Mouse (Mus musculus) lung, adult 2 months (tissue): Measurements from ENCODE around the gene Wdr66. TPM values are rescaled to one million over a fixed set of nuclear protein-coding genes. Genes with fewer than 3 reads are reported as not detected.

ENCODE experiments used
- DNase-seq: peaks from one replicate; pipeline ENCODE4 v3.0.0; 2022
- H3K4me1 ChIP-seq: fragments of 200-500 bp; 2 replicates; pipeline ENCODE4 v1.6.1; 2011; ENCODE audit warnings: low read length; ENCODE audit not compliant: control insufficient read depth, insufficient read depth
- H3K4me3 ChIP-seq: fragments of 200-500 bp; replicated peaks from 2 replicates; pipeline ENCODE3; 2011; ENCODE audit warnings: low read depth, mild to moderate bottlenecking, control low read depth, low read length; ENCODE audit errors: extremely low read depth
- CTCF ChIP-seq: fragments of 200-500 bp; IDR thresholded peaks from 2 replicates; pipeline ENCODE4 v1.5.1; 2011; ENCODE audit warnings: mild to moderate bottlenecking, low read length, control low read depth; ENCODE audit not compliant: insufficient read depth
- POLR2A ChIP-seq: fragments of 200-500 bp; IDR thresholded peaks from 2 replicates; pipeline ENCODE4 v1.6.1; 2011; ENCODE audit warnings: low read depth, mild to moderate bottlenecking, control low read depth, low read length, borderline replicate concordance; ENCODE audit errors: extremely low read depth
- WGBS: fragments of 180-500 bp; shearing (Covaris S2); methylation state at CpG from one replicate; pipeline ENCODE4 v1.1.7; 2018; 5-methylcytosine and 5-hydroxymethylcytosine counted together
- polyA plus RNA-seq: library from polyadenylated mRNA; depleted of rRNA; stranded (reverse); fragments of >200 nt; gene quantifications from 2 replicates; pipeline ENCODE4 v1.2.3, GENCODE M21; 2012

Gene Wdr66
- polyA plus RNA-seq, 1 experiment, result 9.1 TPM

- DNase-seq, result no peak
- no peak overlapping the region for H3K4me3 ChIP-seq
- 81% methylated on average over 28 of the region's 28 CpGs for WGBS
- no peaks in the 10 kb centered on the region for H3K4me1 ChIP-seq
- no peak for TF ChIP-seq POLR2A
- no peak for TF ChIP-seq CTCF
Observed at GRCm38 (mm10) chr5:123268477-123269474, 16.9 kb downstream of the Wdr66 start.

DNA sequence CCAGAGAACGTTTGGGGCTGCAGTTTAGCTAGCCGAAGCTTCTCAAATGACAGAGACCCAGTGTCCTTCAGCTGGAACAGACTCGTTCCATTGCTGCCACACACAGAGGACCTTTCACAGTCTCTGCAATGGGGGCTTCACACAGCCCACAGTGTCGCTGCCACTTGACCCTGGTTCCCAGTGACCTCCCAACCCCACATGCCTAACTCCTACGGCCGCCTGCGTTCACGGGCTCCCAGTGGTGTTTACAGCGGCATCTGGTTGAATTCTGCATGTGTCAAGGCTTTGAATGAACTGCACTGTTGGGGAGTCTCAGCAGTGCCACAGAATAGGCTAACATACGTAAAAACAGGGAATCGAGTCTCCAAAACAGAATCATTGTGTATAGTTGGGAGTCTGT is 19.0 kb downstream of the Wdr66 start:
- H3K4me1 ChIP-seq, result no peaks in the 10 kb centered on the region
- TF ChIP-seq CTCF (no peak), POLR2A (no peak)
- no peak for DNase-seq
- no peak overlapping the region for H3K4me3 ChIP-seq
- 69% methylated on average over 11 of the region's 11 CpGs for WGBS

DNA sequence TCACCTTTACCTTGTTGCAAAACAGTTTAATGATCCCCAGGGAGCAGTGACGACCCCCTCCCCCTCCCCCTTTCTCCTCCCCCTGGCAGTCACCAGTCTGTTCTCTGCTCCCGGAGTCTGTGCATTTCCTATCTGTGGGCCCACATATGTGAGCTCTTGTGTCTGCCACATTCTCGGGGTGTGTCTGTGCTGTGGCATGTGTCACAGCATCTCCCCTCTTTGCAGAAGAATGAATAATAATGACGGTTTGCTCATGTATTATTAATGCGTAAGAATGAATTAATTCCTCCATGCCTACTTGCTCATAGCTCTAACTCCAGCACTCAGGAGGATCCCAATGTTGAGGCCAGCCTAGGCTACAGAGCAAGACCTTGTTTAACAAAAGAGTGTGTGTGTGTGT is 21.0 kb downstream of the Wdr66 start:
- no peak for DNase-seq
- Histone ChIP-seq H3K4me3 (no peak overlapping the region), H3K4me1 (no peaks in the 10 kb centered on the region; the same call in 1 of the 2 replicates)
- TF ChIP-seq CTCF, result no peak
- TF ChIP-seq POLR2A, result no peak
- 77% methylated on average over 5 of the region's 5 CpGs for WGBS

DNA sequence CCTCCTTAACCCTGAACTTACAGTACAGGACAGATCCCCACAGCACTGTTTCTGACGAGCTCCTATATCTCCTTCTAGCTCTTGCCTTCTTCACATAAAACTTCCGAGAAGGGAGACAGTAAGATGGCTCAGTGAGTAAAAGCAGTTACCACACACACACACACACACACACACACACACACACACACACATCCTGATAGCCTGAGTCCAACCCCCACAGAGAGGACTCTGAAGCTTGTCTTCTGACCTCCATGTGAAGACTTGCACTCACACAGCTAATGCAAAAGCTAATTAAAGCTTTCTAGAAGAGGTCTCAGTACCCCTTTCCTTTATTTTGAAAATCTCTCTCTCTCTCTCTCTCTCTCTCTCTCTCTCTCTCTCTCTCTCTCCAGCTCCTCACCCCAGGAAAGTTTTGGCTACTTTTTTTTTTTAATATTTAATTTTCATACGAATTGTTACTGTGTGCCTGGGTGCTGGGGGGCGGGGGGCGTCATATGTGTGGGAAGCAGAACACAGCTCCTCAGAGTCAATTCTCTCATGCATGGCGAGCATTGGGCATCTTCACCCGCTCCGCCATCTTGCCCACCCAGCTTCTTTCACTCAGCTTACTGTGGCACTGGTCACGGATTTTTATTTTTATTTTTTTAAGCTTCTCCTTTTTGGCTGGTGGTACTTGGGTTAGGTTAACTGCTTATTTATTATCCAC is 24.9 kb downstream of the Wdr66 start:
- DNase-seq, result no peak
- WGBS, result 66% methylated on average over 9 of the region's 9 CpGs
- H3K4me1 ChIP-seq, result no peaks in the 10 kb centered on the region; the same call in 1 of the 2 replicates
- H3K4me3 ChIP-seq, result no peak overlapping the region
- no peak for TF ChIP-seq CTCF
- TF ChIP-seq POLR2A, result no peak

GRCm38 (mm10) chr5:123277342-123277701 is 25.4 kb downstream of the Wdr66 start:
- DNase-seq, result no peak
- no peak for TF ChIP-seq POLR2A
- no peak for TF ChIP-seq CTCF
- no peak overlapping the region for H3K4me3 ChIP-seq
- 31% methylated on average over 7 of the region's 7 CpGs for WGBS
- no peaks in the 10 kb centered on the region; the same call in 1 of the 2 replicates for H3K4me1 ChIP-seq

DNA sequence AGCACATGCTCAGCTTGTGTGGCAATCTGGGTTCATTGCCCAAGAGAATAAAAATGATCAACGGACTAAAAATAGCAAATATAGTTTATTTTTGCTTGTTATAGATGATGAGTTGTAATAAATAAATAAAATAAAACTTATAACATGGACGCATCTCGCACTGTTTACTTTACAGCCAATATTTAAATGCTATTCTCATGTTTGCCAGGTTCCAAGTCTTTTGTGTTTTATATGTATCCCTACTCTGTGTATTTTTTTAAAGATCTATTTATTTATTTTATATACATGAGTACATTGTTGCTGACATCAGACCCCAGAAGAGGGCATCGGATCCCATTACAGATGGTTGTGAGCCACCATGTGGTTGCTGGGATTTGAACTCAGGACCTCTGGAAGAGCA is 25.8 kb downstream of the Wdr66 start:
- WGBS, result 56% methylated on average over 4 of the region's 4 CpGs
- DNase-seq, result no peak
- Histone ChIP-seq H3K4me3 (no peak overlapping the region), H3K4me1 (no peaks in the 10 kb centered on the region; the same call in 1 of the 2 replicates)
- TF ChIP-seq POLR2A, result no peak
- no peak for TF ChIP-seq CTCF

DNA sequence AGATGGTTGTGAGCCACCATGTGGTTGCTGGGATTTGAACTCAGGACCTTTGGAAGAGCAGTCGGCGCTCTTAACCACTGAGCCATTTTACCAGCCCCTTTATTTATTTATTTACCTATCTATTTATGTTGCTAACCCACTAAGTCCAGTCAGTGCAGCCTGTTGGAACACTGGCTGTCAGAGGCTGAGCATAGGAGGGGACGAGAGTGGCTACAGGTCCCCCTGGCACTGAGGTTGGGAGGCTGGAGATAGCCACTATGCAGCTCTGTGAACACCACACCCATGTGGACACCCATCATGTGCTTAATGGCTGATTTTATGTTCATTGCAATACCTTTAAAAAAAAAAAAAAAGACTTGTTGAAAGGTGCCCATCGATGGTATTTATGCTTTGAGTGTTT is 27.3 kb downstream of the Wdr66 start:
- no peak for DNase-seq
- TF ChIP-seq CTCF (no peak), POLR2A (no peak)
- Histone ChIP-seq H3K4me1 (no peaks in the 10 kb centered on the region; the same call in 1 of the 2 replicates), H3K4me3 (no peak overlapping the region)
- 81% methylated on average over 4 of the region's 4 CpGs for WGBS

DNA sequence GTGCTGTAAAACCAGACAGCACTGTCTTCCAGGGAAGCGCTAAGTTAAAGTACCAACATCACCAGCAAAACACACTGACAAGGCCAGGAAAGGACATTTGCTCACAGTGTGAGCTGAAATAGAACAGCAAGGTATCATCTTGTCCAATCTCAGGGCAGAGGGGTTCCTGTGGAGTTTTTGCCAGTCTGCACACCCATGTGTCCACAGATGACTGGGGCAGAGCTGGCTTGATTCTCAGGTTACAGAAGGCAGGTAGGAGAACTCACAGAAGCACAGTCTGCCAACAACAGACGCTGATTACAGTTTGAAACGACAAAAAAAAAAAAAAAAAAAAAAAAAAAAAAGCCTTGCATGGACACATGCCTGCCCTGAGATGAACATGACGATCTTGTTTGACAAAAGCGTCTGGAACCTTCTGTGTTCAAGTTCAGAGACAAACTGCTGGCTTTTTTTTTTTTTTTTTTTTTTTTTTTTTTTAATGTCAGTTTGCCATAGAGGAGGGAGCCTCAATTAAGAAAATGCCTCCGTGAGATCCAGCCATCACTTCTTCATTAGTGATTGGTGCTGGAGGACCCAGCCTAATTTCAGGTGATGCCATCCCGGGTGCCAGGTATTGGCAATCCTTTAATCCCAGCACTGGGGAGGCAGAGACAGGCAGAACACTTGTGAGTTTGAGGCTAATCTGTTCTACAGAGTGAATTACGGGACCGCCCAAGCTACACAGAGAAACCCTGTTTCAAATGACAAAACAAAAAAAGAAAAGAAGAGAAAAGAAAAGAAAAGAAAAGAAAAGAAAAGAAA is 29.6 kb downstream of the Wdr66 start:
- TF ChIP-seq CTCF, result no peak
- no peak for TF ChIP-seq POLR2A
- H3K4me1 ChIP-seq, result no peaks in the 10 kb centered on the region
- 73% methylated on average over 9 of the region's 9 CpGs for WGBS
- no peak overlapping the region for H3K4me3 ChIP-seq
- no peak for DNase-seq

GRCm38 (mm10) chr5:123285174-123285573 is 33.3 kb downstream of the Wdr66 start:
- 43% methylated on average over 8 of the region's 8 CpGs for WGBS
- TF ChIP-seq POLR2A, result no peak
- peak; percentile 52 for TF ChIP-seq CTCF

More at GRCm38 (mm10) chr5:123285174-123285573, 33.3 kb downstream of the Wdr66 start:
- no peaks in the 10 kb centered on the region for H3K4me1 ChIP-seq
- DNase-seq, result peak; percentile 10
- no peak overlapping the region for H3K4me3 ChIP-seq
